Mouse (Mus musculus) cortical plate, adult 2 months (tissue): ENCODE measurements around the gene Gm42688.

Source experiments
- CTCF ChIP-seq: fragments of 200-500 bp; IDR thresholded peaks from 2 replicates; pipeline ENCODE4 v1.5.1; 2011; ENCODE audit warnings: mild to moderate bottlenecking, control low read depth, low read length; ENCODE audit not compliant: insufficient read depth; ENCODE audit errors: extremely low read depth
- POLR2A ChIP-seq: fragments of 200-500 bp; IDR thresholded peaks from 2 replicates; pipeline ENCODE4 v1.6.1; 2011; ENCODE audit warnings: mild to moderate bottlenecking, low read length, control low read depth; ENCODE audit not compliant: insufficient read depth; ENCODE audit errors: extremely low read depth

GRCm38 (mm10) chr6:83084477-83084876 is 16.9 kb upstream of the Gm42688 start:
- TF ChIP-seq POLR2A (no peak), CTCF (no peak)
